Mouse (Mus musculus): Measurements from ENCODE around the gene Rabgap1. TPM values are rescaled to one million over a fixed set of nuclear protein-coding genes. Genes with fewer than 3 reads are reported as not detected.
A peak's percentile ranks its signal among the peaks of the same experiment; 100 is the strongest.

Gene Rabgap1
- total and polyA plus RNA-seq, 2 experiments from 2014 or later, result 45.2 to 65.0 TPM

DNA sequence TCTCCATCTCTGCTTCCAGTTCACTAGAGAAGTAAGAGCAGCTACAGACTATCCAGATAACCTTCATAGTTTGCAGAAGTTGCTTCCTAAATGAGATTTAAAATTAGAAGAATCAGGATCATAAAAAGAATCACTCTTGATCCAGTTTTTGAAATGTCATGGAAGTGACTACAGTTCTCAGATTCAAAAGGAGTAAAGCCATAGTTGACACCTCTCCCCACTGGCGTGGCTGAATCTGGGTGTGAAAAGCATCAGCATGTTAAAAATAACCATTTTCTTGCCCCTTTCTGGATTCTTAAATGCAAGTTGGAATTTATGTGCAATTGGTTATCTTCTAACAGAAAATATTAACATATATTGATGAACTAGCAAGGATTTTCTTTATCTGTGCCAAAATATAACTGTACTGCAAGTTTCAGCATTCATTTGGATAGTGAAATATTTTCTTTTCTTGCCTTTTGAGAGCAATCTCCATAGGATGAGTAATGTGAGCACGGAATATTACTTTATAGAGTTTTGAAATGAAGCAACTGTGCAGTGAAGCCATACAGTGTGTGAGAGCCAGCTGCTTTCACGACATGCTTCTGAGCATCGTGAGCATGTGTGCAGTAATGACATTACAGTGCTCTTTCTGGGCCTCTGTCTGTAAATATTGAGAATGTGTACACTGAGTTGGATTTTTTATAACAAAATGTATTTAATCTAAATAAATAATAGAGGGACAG is 75.6 kb downstream of the Rabgap1 start:
- no peak overlapping the region for H3K9ac ChIP-seq (replicated peaks; ENCODE audit: low read length, poor library complexity, severe bottlenecking)

GRCm38 (mm10) chr2:37519286-37519640 is 76.2 kb downstream of the Rabgap1 start:
- Histone ChIP-seq H3K4me2 (ENCODE audit: low read depth, low read length, poor library complexity, severe bottlenecking) (peak overlapping the region; percentile 59; the same call in 1 of the 2 replicates), H3K27me3 (ENCODE audit: insufficient read depth, low read length) (no peaks in the 10 kb centered on the region), H3K9ac (replicated peaks; ENCODE audit: low read length, poor library complexity, severe bottlenecking) (no peak overlapping the region), H3K36me3 (ENCODE audit: insufficient read depth, low read length) (no peaks in the 10 kb centered on the region), H3K9me3 (ENCODE audit: low read length) (no peaks in the 10 kb centered on the region), H3K27ac (ENCODE audit: low read depth, low read length) (no peak overlapping the region), H3K4me1 (ENCODE audit: insufficient read depth, low read length) (no peaks in the 10 kb centered on the region), H3K4me3 (ENCODE audit: low read depth, low read length) (no peak overlapping the region)
- ATAC-seq (ENCODE audit: low FRiP score) (no peak), DNase-seq (ENCODE audit: low spot score) (no peak)
- no peak for TF ChIP-seq CTCF (IDR thresholded peaks at IDR 0.05)
- WGBS, result 87% methylated on average over 1 of the region's 1 CpGs

More for the DNA sequence above, 75.6 kb downstream of the Rabgap1 start:
- H3K4me2 ChIP-seq (ENCODE audit: low read depth, low read length, poor library complexity, severe bottlenecking), result peak overlapping the region; percentile 59
- H3K9me3 ChIP-seq (ENCODE audit: low read length), result no peaks in the 10 kb centered on the region
- no peak for TF ChIP-seq CTCF (IDR thresholded peaks at IDR 0.05)
- H3K27ac ChIP-seq (ENCODE audit: low read depth, low read length), result no peak overlapping the region
- 60% methylated on average over 4 of the region's 4 CpGs for WGBS
- no peaks in the 10 kb centered on the region for H3K27me3 ChIP-seq (ENCODE audit: insufficient read depth, low read length)
- peak overlapping the region; percentile 38; the same call in 1 of the 2 replicates for H3K4me3 ChIP-seq (ENCODE audit: low read depth, low read length)
- DNase-seq (ENCODE audit: low spot score), result no peak
- H3K36me3 ChIP-seq (ENCODE audit: insufficient read depth, low read length), result no peaks in the 10 kb centered on the region
- ATAC-seq (ENCODE audit: low FRiP score), result no peak
- no peaks in the 10 kb centered on the region for H3K4me1 ChIP-seq (ENCODE audit: insufficient read depth, low read length)

- DNase-seq (ENCODE audit: low spot score), result no peak
- Histone ChIP-seq H3K4me1 (ENCODE audit: insufficient read depth, low read length) (no peaks in the 10 kb centered on the region), H3K27me3 (ENCODE audit: insufficient read depth, low read length) (no peaks in the 10 kb centered on the region), H3K4me3 (ENCODE audit: low read depth, low read length) (no peak overlapping the region), H3K9me3 (ENCODE audit: low read length) (no peaks in the 10 kb centered on the region), H3K36me3 (ENCODE audit: insufficient read depth, low read length) (no peaks in the 10 kb centered on the region), H3K4me2 (ENCODE audit: low read depth, low read length, poor library complexity, severe bottlenecking) (no peak overlapping the region), H3K27ac (ENCODE audit: low read depth, low read length) (no peak overlapping the region), H3K9ac (replicated peaks; ENCODE audit: low read length, poor library complexity, severe bottlenecking) (no peak overlapping the region)
- ATAC-seq (ENCODE audit: low FRiP score), result no peak
- no peak for TF ChIP-seq CTCF (IDR thresholded peaks at IDR 0.05)
These were observed 84.5 kb downstream of the Rabgap1 start for GRCm38 (mm10) chr2:37527587-37527986.

DNA sequence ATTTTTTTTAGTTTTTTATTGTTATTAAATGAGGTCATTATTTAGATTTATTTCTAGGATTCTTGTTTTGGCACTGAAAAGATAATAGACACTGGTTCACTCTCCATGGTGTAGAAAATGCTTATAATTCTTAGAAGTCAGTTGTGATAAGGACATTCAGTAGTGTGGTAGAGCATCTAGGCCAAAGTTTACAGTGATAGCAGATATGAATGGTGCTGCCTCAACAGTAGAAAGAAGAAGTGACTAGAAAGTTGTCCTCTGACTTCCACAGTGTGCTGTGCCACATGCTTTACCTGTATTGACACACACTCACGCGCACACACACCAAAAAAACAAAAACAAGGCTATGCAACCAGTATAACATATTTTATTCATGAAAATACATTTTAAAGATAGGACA is 86.3 kb downstream of the Rabgap1 start:
- no peak overlapping the region for H3K9ac ChIP-seq (replicated peaks; ENCODE audit: low read length, poor library complexity, severe bottlenecking)
- no peak overlapping the region for H3K4me2 ChIP-seq (ENCODE audit: low read depth, low read length, poor library complexity, severe bottlenecking)
- no peak overlapping the region for H3K4me3 ChIP-seq (ENCODE audit: low read depth, low read length)
- H3K27ac ChIP-seq (ENCODE audit: low read depth, low read length), result no peak overlapping the region
- DNase-seq (ENCODE audit: low spot score), result no peak
- no peaks in the 10 kb centered on the region for H3K9me3 ChIP-seq (ENCODE audit: low read length)
- peaks cover 4% of the 10 kb centered on the region; the same call in 1 of the 2 replicates for H3K36me3 ChIP-seq (ENCODE audit: insufficient read depth, low read length)
- no peaks in the 10 kb centered on the region for H3K4me1 ChIP-seq (ENCODE audit: insufficient read depth, low read length)
- 97% methylated on average over 2 of the region's 2 CpGs for WGBS
- H3K27me3 ChIP-seq (ENCODE audit: insufficient read depth, low read length), result no peaks in the 10 kb centered on the region
- no peak for TF ChIP-seq CTCF (IDR thresholded peaks at IDR 0.05)
- ATAC-seq (ENCODE audit: low FRiP score), result no peak

- peaks cover 11% of the 10 kb centered on the region; the same call in 1 of the 2 replicates for H3K36me3 ChIP-seq (ENCODE audit: insufficient read depth, low read length)
- ATAC-seq (ENCODE audit: low FRiP score), result no peak
- H3K27ac ChIP-seq (ENCODE audit: low read depth, low read length), result no peak overlapping the region
- no peaks in the 10 kb centered on the region for H3K4me1 ChIP-seq (ENCODE audit: insufficient read depth, low read length)
- H3K4me2 ChIP-seq (ENCODE audit: low read depth, low read length, poor library complexity, severe bottlenecking), result no peak overlapping the region
- DNase-seq (ENCODE audit: low spot score), result no peak
- 93% methylated on average over 1 of the region's 1 CpGs for WGBS
- no peak overlapping the region for H3K4me3 ChIP-seq (ENCODE audit: low read depth, low read length)
- H3K27me3 ChIP-seq (ENCODE audit: insufficient read depth, low read length), result no peaks in the 10 kb centered on the region
- TF ChIP-seq CTCF (IDR thresholded peaks at IDR 0.05), result no peak
- H3K9me3 ChIP-seq (ENCODE audit: low read length), result no peaks in the 10 kb centered on the region
- no peak overlapping the region for H3K9ac ChIP-seq (replicated peaks; ENCODE audit: low read length, poor library complexity, severe bottlenecking)
These were observed 87.7 kb downstream of the Rabgap1 start for GRCm38 (mm10) chr2:37530766-37531165.

DNA sequence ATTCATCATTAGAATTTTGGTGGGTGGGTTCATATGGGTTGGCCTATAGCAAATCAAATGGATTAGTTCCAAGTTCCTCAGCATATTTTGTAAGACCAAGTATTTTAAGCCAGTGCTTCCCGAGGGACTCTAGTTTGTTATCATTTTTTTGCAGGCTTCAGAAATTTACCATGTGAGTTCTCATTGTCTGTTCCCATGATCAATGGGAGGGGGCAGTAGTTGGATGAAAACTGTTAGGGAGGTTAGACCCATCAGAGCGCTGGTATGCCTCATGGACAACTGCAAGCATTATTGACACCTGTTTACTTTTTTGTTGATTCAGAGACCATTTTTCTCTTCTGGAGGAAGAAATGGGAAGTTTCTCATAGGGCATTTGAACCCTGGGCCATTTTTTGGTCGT is 88.6 kb downstream of the Rabgap1 start:
- H3K9ac ChIP-seq (replicated peaks; ENCODE audit: low read length, poor library complexity, severe bottlenecking), result no peak overlapping the region
- WGBS, result 77% methylated on average over 3 of the region's 3 CpGs
- TF ChIP-seq CTCF (IDR thresholded peaks at IDR 0.05), result no peak
- H3K4me2 ChIP-seq (ENCODE audit: low read depth, low read length, poor library complexity, severe bottlenecking), result no peak overlapping the region
- DNase-seq (ENCODE audit: low spot score), result no peak
- H3K4me3 ChIP-seq (ENCODE audit: low read depth, low read length), result no peak overlapping the region
- no peaks in the 10 kb centered on the region for H3K27me3 ChIP-seq (ENCODE audit: insufficient read depth, low read length)
- no peaks in the 10 kb centered on the region for H3K9me3 ChIP-seq (ENCODE audit: low read length)
- ATAC-seq (ENCODE audit: low FRiP score), result no peak
- H3K4me1 ChIP-seq (ENCODE audit: insufficient read depth, low read length), result no peaks in the 10 kb centered on the region
- H3K36me3 ChIP-seq (ENCODE audit: insufficient read depth, low read length), result peaks cover 11% of the 10 kb centered on the region; the same call in 1 of the 2 replicates
- no peak overlapping the region for H3K27ac ChIP-seq (ENCODE audit: low read depth, low read length)

All from midbrain, postnatal 0 days (tissue).